26 mouse cellular contexts compared by ENCODE assay signal in the genomic region with DNA sequence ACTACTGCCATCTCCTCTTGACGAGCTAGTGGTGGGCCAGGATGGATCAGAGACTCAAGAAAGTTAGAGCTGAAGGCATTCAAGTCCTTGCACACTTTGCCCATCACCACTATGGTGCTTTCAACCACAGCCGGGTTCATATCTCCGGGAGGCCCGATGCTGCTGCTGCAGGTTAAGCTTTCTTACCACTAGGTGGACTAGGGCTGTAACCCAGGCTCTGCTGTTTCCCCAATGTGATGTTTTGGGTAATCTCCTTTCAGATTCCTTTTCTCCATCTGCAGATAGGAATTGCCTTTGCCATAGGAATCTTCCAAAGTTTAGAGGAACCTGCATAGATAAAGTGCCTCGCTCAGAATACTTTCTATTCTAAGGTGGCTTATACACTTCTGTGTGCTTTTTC. TPM values are rescaled to one million over a fixed set of nuclear protein-coding genes. Genes with fewer than 3 reads are reported as not detected.
A peak's percentile ranks its signal among the peaks of the same experiment; 100 is the strongest.
DNase-seq lines count a peak whose midpoint lies in the region; ATAC-seq and TF ChIP-seq lines count a peak whose summit lies in the region.
"Had no signal": no experiment of that assay in that cellular context is flagged by ENCODE, and none has a peak within 500 bp of the region (broad histone marks: within the 10 kb centered on the region; RNA-seq: fewer than 3 reads in every experiment).

No protein-coding gene starts in this region.

- H3K4me1 ChIP-seq in liver, postnatal 0 days (ENCODE audit: insufficient read depth), result peaks cover 18% of the 10 kb centered on the region
- peaks cover 0 to 7% of the 10 kb centered on the region in 2 experiments; a peak in 1 of 4 replicates for H3K4me1 ChIP-seq in MEL (ENCODE audit: control insufficient read depth in 1 of 2, insufficient read depth in 2 of 2, low read length in 2 of 2)
- H3K4me1 ChIP-seq in stomach, postnatal 0 days (replicated peaks; ENCODE audit: control insufficient read depth, insufficient read depth), result no peaks in the 10 kb centered on the region; the same call in 1 of the 2 replicates
- peaks cover 6% of the 10 kb centered on the region; the same call in 1 of the 2 replicates for H3K4me1 ChIP-seq in forebrain, embryonic 11.5 days (replicated peaks; ENCODE audit: control insufficient read depth, insufficient read depth, low read length)
- peaks cover 11% of the 10 kb centered on the region for H3K4me1 ChIP-seq in kidney, embryonic 15.5 days

- no peak overlapping the region for H3K27ac ChIP-seq in liver, postnatal 0 days (ENCODE audit: low read depth)
- no peak overlapping the region for H3K27ac ChIP-seq in MEL (ENCODE audit: control insufficient read depth, low read depth, low read length)
- H3K27ac ChIP-seq in stomach, postnatal 0 days (replicated peaks), result no peak overlapping the region
- H3K27ac ChIP-seq in forebrain, embryonic 11.5 days (ENCODE audit: low read depth, low read length), result no peak overlapping the region
- H3K27ac ChIP-seq in kidney, embryonic 15.5 days, result no peak overlapping the region
- H3K27ac ChIP-seq: forebrain, embryonic 15.5 days; heart, embryonic 10.5 days; heart, embryonic 15.5 days; limb, embryonic 10.5 days; limb, embryonic 15.5 days; midbrain, embryonic 12.5 days had no signal

- DNase-seq in cerebellum, adult 9-11 months, result peak; percentile 9
- no peak for DNase-seq in cerebellum, adult 8-10 months
- no peak for DNase-seq in liver, postnatal 0 days
- DNase-seq in liver (no peak), MEL (ENCODE audit: low read depth, low spot score) (no peak)
- no peak for DNase-seq in stomach, postnatal 0 days (ENCODE audit: low spot score)
- no peak for DNase-seq in forebrain, embryonic 11.5 days (ENCODE audit: low spot score)
- DNase-seq: adrenal gland, postnatal 10 days; cerebellum, adult 11-12 months; cerebellum, postnatal 25 days; gastrocnemius, postnatal 25 days; heart, adult 11 months; kidney, adult 9 months; kidney, postnatal 25 days; lung, postnatal 36 days; thymus, adult 2 months; thymus, postnatal 36 days had no signal

- H3K36me3 ChIP-seq in liver, postnatal 0 days (replicated peaks; ENCODE audit: insufficient read depth, low read length), result no peaks in the 10 kb centered on the region
- H3K36me3 ChIP-seq in MEL (ENCODE audit: control insufficient read depth in 1 of 2, insufficient read depth in 2 of 2, low read length in 2 of 2), result no peaks in the 10 kb centered on the region; a peak in 1 of 4 replicates
- H3K36me3 ChIP-seq in stomach, postnatal 0 days (ENCODE audit: control insufficient read depth, insufficient read depth, low read length), result no peaks in the 10 kb centered on the region
- no peaks in the 10 kb centered on the region for H3K36me3 ChIP-seq in forebrain, embryonic 11.5 days (ENCODE audit: control insufficient read depth, insufficient read depth, low read length)
- H3K36me3 ChIP-seq in kidney, embryonic 15.5 days, result no peaks in the 10 kb centered on the region
- H3K36me3 ChIP-seq: forebrain, embryonic 15.5 days; heart, embryonic 10.5 days; heart, embryonic 15.5 days; limb, embryonic 10.5 days; limb, embryonic 15.5 days; midbrain, embryonic 12.5 days had no signal

- no peak overlapping the region for H3K9ac ChIP-seq in liver, postnatal 0 days (replicated peaks)
- no peak overlapping the region for H3K9ac ChIP-seq in MEL (ENCODE audit: control insufficient read depth, low read depth, low read length, poor library complexity, severe bottlenecking)
- H3K9ac ChIP-seq in stomach, postnatal 0 days (ENCODE audit: low read length), result no peak overlapping the region
- no peak overlapping the region for H3K9ac ChIP-seq in forebrain, embryonic 11.5 days (ENCODE audit: low read length)
- no peak overlapping the region for H3K9ac ChIP-seq in kidney, embryonic 15.5 days
- H3K9ac ChIP-seq: forebrain, embryonic 15.5 days; heart, embryonic 15.5 days; limb, embryonic 15.5 days; midbrain, embryonic 12.5 days had no signal

- no peaks in the 10 kb centered on the region for H3K9me3 ChIP-seq in liver, postnatal 0 days (ENCODE audit: low read length)
- no peaks in the 10 kb centered on the region for H3K9me3 ChIP-seq in MEL (replicated peaks; ENCODE audit: insufficient read depth, low read length)
- no peaks in the 10 kb centered on the region for H3K9me3 ChIP-seq in stomach, postnatal 0 days (ENCODE audit: control insufficient read depth, low read length)
- no peaks in the 10 kb centered on the region for H3K9me3 ChIP-seq in forebrain, embryonic 11.5 days (ENCODE audit: control insufficient read depth, low read length)
- no peaks in the 10 kb centered on the region for H3K9me3 ChIP-seq in kidney, embryonic 15.5 days (replicated peaks)
- H3K9me3 ChIP-seq: forebrain, embryonic 15.5 days; heart, embryonic 10.5 days; heart, embryonic 15.5 days; limb, embryonic 10.5 days; limb, embryonic 15.5 days; midbrain, embryonic 12.5 days had no signal

- TF ChIP-seq RAD21 in MEL (IDR thresholded peaks at IDR 0.05; ENCODE audit: low read depth, low read length), result no peak

- H3K79me2 ChIP-seq in MEL (ENCODE audit: control insufficient read depth, insufficient read depth, low read length, poor library complexity), result no peaks in the 10 kb centered on the region

- no peak for ATAC-seq in liver, postnatal 0 days
- ATAC-seq in stomach, postnatal 0 days (ENCODE audit: low FRiP score, low TSS enrichment), result no peak
- no peak for ATAC-seq in forebrain, embryonic 11.5 days (replicated peaks; ENCODE audit: low FRiP score)
- no peak for ATAC-seq in kidney, embryonic 15.5 days (replicated peaks; ENCODE audit: low FRiP score)
- ATAC-seq: forebrain, embryonic 15.5 days; intestine, postnatal 0 days had no signal

- WGBS in liver, postnatal 0 days (ENCODE audit: insufficient replicate concordance), result 50% methylated on average over 5 of the region's 5 CpGs
- WGBS in stomach, postnatal 0 days, result 50% methylated on average over 5 of the region's 5 CpGs
- 59% methylated on average over 5 of the region's 5 CpGs for WGBS in forebrain, embryonic 11.5 days
- 55% methylated on average over 5 of the region's 5 CpGs for WGBS in kidney, embryonic 15.5 days

- H3K27me3 ChIP-seq in liver, postnatal 0 days (ENCODE audit: insufficient read depth, low read length), result peaks cover 51% of the 10 kb centered on the region
- H3K27me3 ChIP-seq in MEL (ENCODE audit: control insufficient read depth in 1 of 2, insufficient read depth in 2 of 2, low read length in 2 of 2), result peaks cover 0 to 8% of the 10 kb centered on the region in 2 experiments; a peak in 3 of 4 replicates
- peaks cover 2% of the 10 kb centered on the region; the same call in 1 of the 2 replicates for H3K27me3 ChIP-seq in stomach, postnatal 0 days (ENCODE audit: control insufficient read depth, insufficient read depth, low read length)
- H3K27me3 ChIP-seq in forebrain, embryonic 11.5 days (ENCODE audit: control insufficient read depth, insufficient read depth, low read length), result peaks cover 23% of the 10 kb centered on the region
- peaks cover 87% of the 10 kb centered on the region for H3K27me3 ChIP-seq in kidney, embryonic 15.5 days

- TF ChIP-seq CTCF in liver, postnatal 0 days (IDR thresholded peaks at IDR 0.05; ENCODE audit: low read depth), result peak; percentile 28
- peak in 2 of 3 experiments; percentile 6 to 19; a peak in 1 of 6 replicates for TF ChIP-seq CTCF in MEL (IDR thresholded peaks at IDR 0.05 in 2 of 3, conservative IDR thresholded peaks at IDR 0.05 in 1 of 3; ENCODE audit: control insufficient read depth in 1 of 3, insufficient read depth in 1 of 3, low read depth in 2 of 3, low read length in 3 of 3, poor library complexity in 1 of 3, severe bottlenecking in 1 of 3)
- 0 out of 2 replicates have a peak, but pooled peaks have one; percentile 9 for TF ChIP-seq CTCF in stomach, postnatal 0 days (IDR thresholded peaks at IDR 0.05; ENCODE audit: low read depth)

- H3K4me3 ChIP-seq in liver, postnatal 0 days (ENCODE audit: low read depth, low read length), result no peak overlapping the region
- no peak overlapping the region for H3K4me3 ChIP-seq in MEL (ENCODE audit: control insufficient read depth in 1 of 2, insufficient read depth in 1 of 2, low read depth in 2 of 2, low read length in 2 of 2)
- no peak overlapping the region for H3K4me3 ChIP-seq in stomach, postnatal 0 days (ENCODE audit: low read depth, low read length)
- H3K4me3 ChIP-seq in forebrain, embryonic 11.5 days (ENCODE audit: low read depth, low read length), result no peak overlapping the region
- no peak overlapping the region for H3K4me3 ChIP-seq in kidney, embryonic 15.5 days (replicated peaks)
- H3K4me3 ChIP-seq: forebrain, embryonic 15.5 days; heart, embryonic 10.5 days; heart, embryonic 15.5 days; limb, embryonic 10.5 days; limb, embryonic 15.5 days; midbrain, embryonic 12.5 days had no signal

- TF ChIP-seq POLR2A in MEL (IDR thresholded peaks at IDR 0.05; ENCODE audit: control insufficient read depth in 1 of 2, insufficient read depth in 1 of 2, low read depth in 1 of 2, low read length in 2 of 2, poor library complexity in 1 of 2), result no peak

- no peak for TF ChIP-seq EP300 in liver, postnatal 0 days (IDR thresholded peaks at IDR 0.05; ENCODE audit: low read depth)
- no peak for TF ChIP-seq EP300 in MEL (IDR thresholded peaks at IDR 0.05; ENCODE audit: low read depth in 1 of 2, low read length in 2 of 2)
- no peak for TF ChIP-seq EP300 in stomach, postnatal 0 days (optimal IDR thresholded peaks at IDR 0.05)

- H3K4me2 ChIP-seq in liver, postnatal 0 days (ENCODE audit: low read depth, low read length), result no peak overlapping the region
- no peak overlapping the region for H3K4me2 ChIP-seq in stomach, postnatal 0 days (replicated peaks; ENCODE audit: low read depth)
- no peak overlapping the region for H3K4me2 ChIP-seq in forebrain, embryonic 11.5 days (ENCODE audit: low read depth, low read length, severe bottlenecking)
- H3K4me2 ChIP-seq in kidney, embryonic 15.5 days, result no peak overlapping the region
- H3K4me2 ChIP-seq: forebrain, embryonic 15.5 days; heart, embryonic 15.5 days; limb, embryonic 15.5 days; midbrain, embryonic 12.5 days had no signal

RNA-seq across cellular contexts. Expression of gene Ccdc92b, which starts 3.8 kb away (rescaled TPM):
- polyA plus RNA-seq in liver, postnatal 0 days (2015; fragmentation: Nextera tagmentation; extraction: Ambion mirVana), result 2.2 and 2.6 TPM in 2 replicates
- total RNA-seq in MEL (2012; rRNA removed), result 0.12 and 0.13 TPM in 2 replicates
- 1 to 10 TPM in 1 of 2 experiments, not detected in 1; 1.3 TPM for polyA plus RNA-seq in MEL (2012; ENCODE audit: insufficient read depth in 1 of 2, insufficient read length in 2 of 2, low read depth in 1 of 2, low replicate concordance in 2 of 2, missing spikeins in 1 of 2)
- 0.55 and 0.62 TPM in 2 replicates for polyA plus RNA-seq in stomach, postnatal 0 days (2015; fragmentation: Nextera tagmentation; extraction: Ambion mirVana)
- 1.5 and 2.0 TPM in 2 replicates for polyA plus RNA-seq in forebrain, embryonic 11.5 days (2014; fragmentation: Nextera tagmentation; extraction: Ambion mirVana)
- polyA plus RNA-seq in kidney, embryonic 15.5 days (2015; fragmentation: Nextera tagmentation; extraction: Ambion mirVana), result 0.19 and 0.38 TPM in 2 replicates
- total RNA-seq: neutrophil, adult 5-6 weeks had no signal

RNA-seq across cellular contexts. Expression of gene Rap1gap2, which starts 4.9 kb away (rescaled TPM):
- 0.75 and 0.84 TPM in 2 replicates for polyA plus RNA-seq in liver, postnatal 0 days (2015; fragmentation: Nextera tagmentation; extraction: Ambion mirVana)
- 10.1 and 13.2 TPM in 2 replicates for total RNA-seq in MEL (2012; rRNA removed)
- 1 to 10 TPM in 1 of 2 experiments, not detected in 1; 5.8 TPM for polyA plus RNA-seq in MEL (2012; ENCODE audit: insufficient read depth in 1 of 2, insufficient read length in 2 of 2, low read depth in 1 of 2, low replicate concordance in 2 of 2, missing spikeins in 1 of 2)
- polyA plus RNA-seq in stomach, postnatal 0 days (2015; fragmentation: Nextera tagmentation; extraction: Ambion mirVana), result 7.6 and 8.2 TPM in 2 replicates
- polyA plus RNA-seq in forebrain, embryonic 11.5 days (2014; fragmentation: Nextera tagmentation; extraction: Ambion mirVana), result 1.3 and 1.8 TPM in 2 replicates
- polyA plus RNA-seq in kidney, embryonic 15.5 days (2015; fragmentation: Nextera tagmentation; extraction: Ambion mirVana), result 5.8 and 6.4 TPM in 2 replicates

RNA-seq across cellular contexts. Expression of gene Cluh, which starts 33.7 kb away (rescaled TPM):
- 31.2 and 35.6 TPM in 2 replicates for polyA plus RNA-seq in liver, postnatal 0 days (2015; fragmentation: Nextera tagmentation; extraction: Ambion mirVana)
- 107 and 115 TPM in 2 replicates for total RNA-seq in MEL (2012; rRNA removed)
- 100 to 1,000 TPM in 1 of 2 experiments, 10 to 100 TPM in 1; 53.8 to 135 TPM for polyA plus RNA-seq in MEL (2012; ENCODE audit: insufficient read depth in 1 of 2, insufficient read length in 2 of 2, low read depth in 1 of 2, low replicate concordance in 2 of 2, missing spikeins in 1 of 2)
- 17.8 and 19.9 TPM in 2 replicates for polyA plus RNA-seq in stomach, postnatal 0 days (2015; fragmentation: Nextera tagmentation; extraction: Ambion mirVana)
- 18.9 and 21.9 TPM in 2 replicates for polyA plus RNA-seq in forebrain, embryonic 11.5 days (2014; fragmentation: Nextera tagmentation; extraction: Ambion mirVana)
- 33.8 and 39.4 TPM in 2 replicates for polyA plus RNA-seq in kidney, embryonic 15.5 days (2015; fragmentation: Nextera tagmentation; extraction: Ambion mirVana)
